Mouse (Mus musculus) T-helper 17 cell (primary cell): ENCODE results near the gene Rapgef2.

Source experiments
- in situ Hi-C, 2 experiments: fragments of 300-600 bp; cut with MboI, MseI; formaldehyde crosslinking; loops; 1 replicate in 1 of 2; 2 replicates in 1 of 2; pipeline ENCODE4 v1.15.1; 2025; ENCODE audit warnings: high pct_unique_total_duplicates in 2 of 2

Rapgef2 gene

DNA sequence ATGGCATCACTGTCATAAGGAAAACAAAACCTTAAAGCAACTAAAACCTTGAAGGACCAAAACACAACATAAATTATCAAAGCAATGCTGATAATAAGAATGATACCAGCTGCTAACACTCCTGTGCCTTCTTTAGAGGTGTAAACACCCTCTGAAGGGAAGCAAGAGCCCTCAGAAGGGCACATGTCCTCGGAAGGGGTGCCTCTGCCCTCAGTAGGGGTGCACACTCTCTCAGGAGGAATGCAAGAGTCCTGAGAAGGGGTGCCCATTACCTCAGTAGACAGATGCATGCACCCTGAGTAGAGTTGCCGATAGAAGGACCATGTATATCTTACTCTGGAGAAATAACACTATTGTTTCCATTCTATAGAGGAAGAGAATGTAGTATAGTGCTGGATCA, 79.1 kb downstream of the Rapgef2 start:
- in situ Hi-C loops, result loop anchor here in 1 of 2 experiments (5.0 kb wide), 1 partner anchor 605 kb away; no protein-coding TSS in a partner anchor

DNA sequence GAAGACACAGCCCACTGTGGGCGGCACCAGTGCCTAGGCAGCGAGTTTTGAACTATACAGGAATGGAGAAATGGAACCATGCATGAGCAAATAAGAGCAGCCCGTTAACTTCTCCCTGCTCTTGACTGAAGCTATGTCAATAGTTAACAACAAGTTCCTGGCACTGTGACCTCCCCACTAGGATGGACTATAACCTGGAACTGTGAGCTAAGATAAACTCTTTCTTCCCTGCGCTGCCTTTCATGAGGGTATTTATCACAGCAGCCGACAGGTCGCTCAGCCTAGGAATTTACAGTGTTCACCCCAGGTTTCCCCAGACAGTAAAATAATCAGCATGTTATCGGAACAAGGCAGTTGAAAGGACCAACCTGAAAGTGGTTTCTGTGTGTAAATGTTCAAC, 79.8 kb downstream of the Rapgef2 start:
- in situ Hi-C loops, result loop anchor here in 1 of 2 experiments (5.0 kb wide), 1 partner anchor 606 kb away; no protein-coding TSS in a partner anchor

DNA sequence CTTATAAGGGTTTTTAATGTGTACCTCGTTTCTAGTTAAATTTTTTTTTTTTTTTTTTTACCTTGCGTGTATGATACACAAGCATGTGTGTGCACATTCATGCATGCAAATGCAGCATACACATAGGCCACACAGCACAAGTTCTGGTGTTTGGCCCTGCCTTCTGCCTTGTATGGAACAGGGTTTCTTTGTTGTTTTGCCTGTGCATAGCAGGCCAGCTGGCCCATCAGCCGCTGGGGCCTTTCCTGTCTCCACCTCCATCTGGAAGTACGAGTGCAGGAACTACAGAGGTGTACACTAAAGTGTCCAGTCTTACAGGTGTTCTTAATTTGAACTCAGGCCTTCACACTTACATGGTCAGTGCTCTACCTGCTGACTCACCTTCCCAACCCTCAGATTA, 80.3 kb downstream of the Rapgef2 start:
- in situ Hi-C loops, result loop anchor here in 1 of 2 experiments (5.0 kb wide), 1 partner anchor 606 kb away; no protein-coding TSS in a partner anchor

DNA sequence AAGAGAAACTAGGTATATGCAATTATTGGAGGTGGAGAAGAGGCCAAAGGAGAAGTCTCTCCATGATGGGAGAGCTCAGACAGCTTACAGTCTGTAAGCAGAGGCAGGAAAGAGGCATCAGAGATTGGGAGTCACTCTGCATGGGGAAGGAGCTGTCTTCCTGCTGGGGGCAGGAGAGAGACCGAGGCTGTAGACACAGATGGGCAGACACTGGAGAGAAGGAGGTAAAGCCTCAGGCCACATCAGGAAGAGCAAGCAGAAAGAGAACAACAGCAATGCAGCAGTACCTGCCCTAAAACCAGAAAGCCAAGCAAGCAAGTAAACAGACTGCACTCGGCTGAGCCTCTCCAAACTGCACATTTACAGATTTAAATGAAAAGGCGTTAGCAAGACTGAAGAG, 81.2 kb downstream of the Rapgef2 start:
- in situ Hi-C loops, result loop anchor here in 1 of 2 experiments (5.0 kb wide), 1 partner anchor 607 kb away; no protein-coding TSS in a partner anchor

DNA sequence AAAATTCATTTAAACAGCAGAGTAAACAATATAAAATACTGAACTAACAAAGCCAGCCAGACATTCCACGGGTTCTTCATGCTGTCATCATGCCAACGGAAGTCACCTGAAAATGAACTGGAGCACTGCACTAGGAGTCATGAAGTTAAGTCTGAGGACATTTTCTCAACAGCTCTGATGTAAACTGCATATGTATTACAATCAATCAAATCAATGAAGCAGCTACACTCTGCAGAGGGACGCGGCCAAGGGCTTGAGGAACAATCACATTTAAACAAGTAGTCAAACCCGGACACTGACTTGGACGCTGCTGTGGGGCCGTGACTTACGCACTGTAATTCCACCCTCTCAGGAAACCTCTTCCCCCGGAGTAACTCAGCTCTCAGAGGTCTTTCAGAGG, 82.1 kb downstream of the Rapgef2 start:
- in situ Hi-C loops, result loop anchor here in 1 of 2 experiments (5.0 kb wide), 2 partner anchors 247 to 383 kb away; no protein-coding TSS in a partner anchor

DNA sequence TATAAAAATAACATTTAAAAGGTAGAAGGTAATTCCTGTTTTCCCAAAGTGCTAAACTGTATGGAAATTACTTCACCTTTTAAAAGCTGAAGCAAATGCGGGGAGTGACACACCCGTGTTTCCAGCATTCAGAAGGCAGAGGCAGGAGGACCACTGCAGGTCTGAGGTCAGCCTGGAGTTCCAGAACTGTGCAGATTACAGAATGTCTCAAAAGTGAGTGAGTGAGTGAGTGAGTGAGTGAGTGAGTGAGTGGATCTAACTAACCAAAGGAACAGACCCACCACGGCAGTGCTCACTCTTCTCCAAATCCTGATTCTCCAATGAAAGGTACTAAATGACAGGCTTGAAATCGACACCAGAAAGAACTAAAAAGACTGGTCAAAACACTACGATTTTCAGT, 82.5 kb downstream of the Rapgef2 start:
- in situ Hi-C loops, result loop anchor here in 1 of 2 experiments (5.0 kb wide), 2 partner anchors 247 to 383 kb away; no protein-coding TSS in a partner anchor

DNA sequence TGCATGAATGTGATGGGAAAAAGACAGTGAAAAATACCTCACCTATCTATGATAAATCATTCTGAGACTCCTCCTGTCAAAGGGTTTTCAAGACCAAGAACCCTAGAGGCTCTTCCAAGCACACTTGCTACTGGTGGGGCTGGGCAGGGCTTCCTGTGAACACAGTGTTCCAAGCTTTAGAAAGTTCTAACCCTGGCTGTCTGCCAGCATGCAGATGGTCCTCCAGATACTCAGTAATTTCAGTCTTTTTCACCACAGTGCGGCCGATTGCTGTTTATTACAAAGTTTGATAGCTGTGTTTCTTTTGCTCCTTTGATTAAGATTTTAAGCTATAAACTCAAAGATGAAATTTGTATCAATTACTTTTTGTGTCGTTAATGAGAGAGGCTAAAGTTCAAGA, 83.1 kb downstream of the Rapgef2 start:
- in situ Hi-C loops, result loop anchor here in 1 of 2 experiments (5.0 kb wide), 2 partner anchors 246 to 384 kb away; no protein-coding TSS in a partner anchor

DNA sequence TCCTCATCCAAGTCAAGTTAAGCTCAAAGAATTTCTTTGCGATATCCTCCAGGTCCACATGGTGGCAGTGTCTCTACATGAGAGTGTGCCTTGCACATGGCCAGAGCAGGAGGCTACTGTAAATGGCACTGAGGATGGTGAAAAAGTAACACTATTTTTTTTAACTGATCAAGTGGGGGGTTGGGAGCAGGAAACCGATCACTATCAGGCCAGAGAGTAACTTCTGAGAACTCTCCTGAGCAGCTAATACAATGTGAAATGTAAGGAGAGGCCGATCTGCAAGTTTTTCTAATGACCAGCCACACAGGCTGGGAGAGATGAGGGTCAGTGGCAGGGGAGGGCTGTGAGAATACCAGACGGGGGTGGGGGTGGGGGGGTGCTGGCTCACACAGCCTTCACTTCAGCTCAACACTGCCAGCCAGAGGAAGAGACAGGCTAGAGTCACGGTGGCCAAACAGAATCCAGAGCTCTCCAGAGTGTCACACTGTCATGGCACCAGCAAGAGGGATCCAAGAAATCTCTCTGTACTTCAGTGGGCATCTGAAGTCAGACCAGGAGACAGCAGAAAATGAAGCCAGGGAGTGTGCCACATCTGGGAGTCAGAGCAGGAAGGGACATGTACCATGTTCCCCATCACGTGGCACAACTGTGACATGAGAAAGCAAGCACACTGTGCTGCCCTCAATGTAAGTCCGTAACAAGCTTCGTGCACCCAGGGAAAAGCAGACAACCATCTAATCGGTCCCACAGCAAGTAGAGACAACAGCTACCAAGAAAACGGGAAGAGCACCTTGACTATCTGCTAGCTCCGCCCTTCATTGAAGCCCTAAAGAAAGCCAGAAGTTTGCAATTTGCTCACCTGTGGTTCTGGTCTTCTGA, 83.8 kb downstream of the Rapgef2 start:
- in situ Hi-C loops, result loop anchor here in 1 of 2 experiments (5.0 kb wide), 2 partner anchors 245 to 385 kb away; no protein-coding TSS in a partner anchor

DNA sequence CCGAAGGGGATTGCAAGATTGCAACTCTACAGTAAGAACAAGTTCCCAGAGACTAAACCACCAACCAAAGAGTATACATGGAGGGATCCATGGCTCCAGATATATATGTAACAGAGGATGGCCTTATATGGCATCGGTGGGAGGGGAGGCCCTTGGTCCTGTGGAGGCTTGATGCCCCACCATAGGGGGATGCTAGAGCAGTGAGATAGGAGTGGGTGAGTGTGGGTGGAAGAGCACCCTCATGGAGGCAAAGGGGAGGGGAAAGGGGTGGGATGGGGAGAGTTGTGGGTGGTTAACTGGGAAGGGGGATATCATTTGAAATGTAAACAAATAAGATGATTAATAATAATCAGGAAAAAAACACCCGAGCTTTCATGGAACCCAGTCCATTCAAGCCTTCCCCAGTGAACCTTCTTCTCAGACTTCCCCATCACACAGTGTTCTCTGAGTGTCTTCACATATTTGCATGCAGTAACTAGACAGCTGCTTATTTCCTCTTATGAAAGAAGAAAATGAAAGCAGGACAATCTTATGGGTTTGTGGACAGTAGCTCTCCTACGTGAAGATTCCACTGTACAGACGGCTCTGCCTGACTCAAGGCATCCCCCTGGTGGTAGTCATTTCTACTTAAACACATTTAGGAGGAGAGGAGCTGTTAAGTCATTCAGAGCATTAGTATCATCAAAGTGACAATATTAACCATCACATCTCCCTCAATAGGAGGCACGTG, 89.4 kb downstream of the Rapgef2 start:
- in situ Hi-C loops, result loop anchor here (5.0 kb wide), 2 partner anchors 85 to 240 kb away; no protein-coding TSS in a partner anchor

DNA sequence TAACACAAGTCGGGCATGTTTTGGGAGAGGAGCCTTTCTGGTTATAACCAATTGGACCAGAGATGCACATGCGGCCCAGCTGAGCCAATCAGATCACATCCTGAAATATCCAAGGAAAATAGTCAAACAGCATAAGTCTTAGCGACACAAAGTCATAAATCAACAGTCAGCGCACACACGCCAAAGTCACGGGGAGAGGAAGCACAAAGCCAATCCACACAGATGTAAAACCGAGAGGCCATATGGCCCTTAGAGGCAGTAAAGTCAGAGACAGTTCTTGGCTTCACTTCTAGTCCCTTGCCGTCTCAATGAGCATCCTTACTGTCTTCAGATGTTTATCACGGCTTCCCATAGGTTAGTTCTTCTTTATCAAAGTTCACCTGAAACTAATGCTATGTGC, 91.0 kb downstream of the Rapgef2 start:
- in situ Hi-C loops, result loop anchor here (5.0 kb wide), 2 partner anchors 83 to 238 kb away; no protein-coding TSS in a partner anchor

DNA sequence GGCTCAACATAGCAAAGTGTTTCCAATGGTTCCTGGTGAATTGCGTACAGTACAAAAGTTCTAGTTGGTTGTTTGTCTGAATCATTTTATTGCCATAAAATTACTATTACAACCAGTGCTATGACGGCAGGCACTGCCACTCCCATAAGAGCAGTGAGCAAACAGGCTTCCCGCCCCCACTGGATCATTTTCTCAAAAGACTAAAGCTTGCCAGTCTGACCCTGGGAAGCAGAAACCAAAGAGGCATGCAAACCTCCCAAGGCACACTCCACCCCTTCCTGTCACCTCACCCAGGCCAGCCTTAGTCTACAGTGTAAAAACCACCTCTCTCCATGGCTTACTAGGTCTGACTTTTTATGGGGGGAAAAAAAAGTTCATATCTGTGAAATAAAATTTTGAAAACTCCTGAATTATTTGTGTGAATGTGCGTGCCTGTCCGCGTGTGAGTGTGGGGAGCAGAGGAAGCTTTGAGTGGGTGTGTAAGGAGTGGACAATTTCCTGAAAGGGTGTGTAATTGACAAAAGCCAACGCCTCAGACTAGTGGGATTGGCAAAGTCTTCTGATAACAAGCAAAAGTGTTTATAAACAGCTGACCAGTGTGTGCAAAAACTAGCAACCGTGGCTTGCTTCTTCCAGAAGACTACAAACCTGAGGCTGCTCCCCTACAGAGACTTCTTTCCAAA, 92.1 kb downstream of the Rapgef2 start:
- in situ Hi-C loops, result no loop called here

DNA sequence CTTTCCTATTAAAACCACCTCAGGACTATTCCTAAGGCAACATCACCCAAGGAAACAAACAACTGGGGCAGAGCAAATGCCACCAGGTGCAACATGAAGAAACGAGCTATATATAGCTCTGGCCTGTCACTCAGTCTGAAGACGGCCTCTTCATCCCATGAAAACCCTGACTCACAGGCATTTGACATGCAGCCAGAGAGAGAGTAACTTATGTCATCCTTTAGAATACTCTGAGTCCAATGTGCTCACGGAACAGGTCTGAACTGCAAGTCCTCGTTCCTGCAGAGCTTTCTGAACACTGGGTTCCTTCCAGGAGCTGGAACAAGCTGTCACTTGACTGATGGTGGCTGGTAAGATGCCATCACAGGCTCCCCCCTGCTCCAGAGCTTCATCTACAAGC, 93.3 kb downstream of the Rapgef2 start:
- in situ Hi-C loops, result no loop called here

DNA sequence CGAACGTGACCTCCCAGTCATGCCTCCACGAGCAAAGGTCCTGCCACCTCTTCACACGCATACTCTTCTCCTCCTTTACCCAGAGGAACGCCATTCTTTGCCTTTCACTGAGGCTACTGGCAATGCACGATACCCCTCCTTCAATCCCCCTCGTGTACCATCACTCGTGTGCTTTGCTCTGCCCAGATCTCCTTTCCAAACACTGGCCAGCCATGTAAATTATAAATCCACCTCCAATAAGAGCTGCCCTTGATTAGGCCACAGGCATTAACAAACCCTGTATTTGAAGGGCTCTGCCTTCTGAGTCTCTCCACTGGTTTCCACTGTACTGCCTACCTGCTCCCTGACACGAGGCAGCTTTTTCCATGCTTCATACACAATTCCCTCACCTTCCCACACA, 94.3 kb downstream of the Rapgef2 start:
- in situ Hi-C loops, result no loop called here

DNA sequence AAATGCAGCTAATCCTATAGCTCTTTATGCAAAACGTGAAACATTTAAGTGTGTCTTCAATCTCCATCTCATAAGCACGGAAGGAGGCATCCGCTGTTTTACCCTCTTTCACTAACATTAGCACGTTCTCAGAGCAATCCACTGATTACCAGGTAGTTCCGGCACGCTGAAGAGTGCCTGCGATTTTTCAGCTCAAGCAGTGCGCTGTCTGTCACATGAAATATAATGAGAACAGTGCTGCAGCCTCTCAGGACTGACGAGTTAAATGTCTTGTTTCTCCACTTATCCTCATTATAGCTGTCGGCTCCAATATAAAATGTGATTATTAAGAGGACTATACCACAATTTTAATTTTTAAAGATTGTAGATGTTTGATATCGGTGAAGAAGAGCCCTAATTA, 94.8 kb downstream of the Rapgef2 start:
- in situ Hi-C loops, result no loop called here

DNA sequence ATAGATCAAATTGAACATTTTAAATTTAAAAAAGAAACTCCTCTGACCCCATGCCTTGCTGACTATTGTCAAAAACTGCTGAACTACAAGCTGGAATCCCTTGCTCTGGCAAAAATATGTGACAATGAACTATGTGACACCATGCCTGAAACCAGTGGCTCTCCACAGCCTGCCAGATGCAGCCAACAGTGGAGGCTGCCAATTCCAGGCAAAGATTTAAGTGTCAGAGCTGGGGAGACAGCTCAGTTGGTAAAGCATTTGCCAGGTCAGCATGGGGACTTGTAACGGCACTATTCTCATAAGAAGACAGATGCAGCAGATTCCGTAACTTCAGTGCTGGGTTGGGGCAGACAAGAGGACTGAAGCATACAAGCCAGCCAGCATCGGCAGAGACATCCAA, 95.9 kb downstream of the Rapgef2 start:
- in situ Hi-C loops, result no loop called here

DNA sequence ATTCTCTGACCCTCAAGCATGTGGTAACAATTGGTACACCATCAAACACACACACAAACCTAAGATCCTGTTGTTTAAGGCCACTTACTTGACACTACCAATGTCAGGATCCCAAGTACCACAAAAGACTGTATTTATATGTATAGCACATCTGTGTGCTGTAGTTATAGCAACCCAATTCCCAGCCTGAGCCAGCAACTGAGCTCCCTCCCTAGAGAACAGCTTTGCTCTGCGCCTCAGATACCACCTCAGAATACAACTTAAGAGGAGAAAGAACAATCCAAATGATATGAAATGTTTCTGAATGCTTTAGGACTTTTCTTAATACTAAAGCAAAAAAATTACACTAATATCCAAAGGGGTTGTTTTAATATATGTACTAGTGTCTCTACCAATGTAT, 98.4 kb downstream of the Rapgef2 start:
- in situ Hi-C loops, result no loop called here

DNA sequence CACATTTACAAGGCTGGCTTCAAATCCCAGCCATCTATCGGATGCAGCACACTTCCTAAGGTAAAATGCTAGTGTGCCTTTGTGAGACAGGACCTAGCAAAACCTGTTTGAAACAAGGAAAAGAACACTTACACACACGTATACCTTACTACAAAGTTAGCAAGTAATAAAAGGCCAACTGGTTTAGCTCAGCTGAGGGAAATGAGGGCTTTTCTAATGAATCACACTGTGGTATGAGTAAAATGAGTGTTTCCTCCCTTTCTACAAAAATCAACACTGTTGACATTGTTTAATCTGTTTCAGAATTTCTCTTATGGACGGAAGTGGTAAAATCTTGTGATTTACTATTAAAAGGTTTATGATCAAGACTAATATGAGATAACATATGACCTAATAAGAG, 104.0 kb downstream of the Rapgef2 start:
- in situ Hi-C loops, result no loop called here

DNA sequence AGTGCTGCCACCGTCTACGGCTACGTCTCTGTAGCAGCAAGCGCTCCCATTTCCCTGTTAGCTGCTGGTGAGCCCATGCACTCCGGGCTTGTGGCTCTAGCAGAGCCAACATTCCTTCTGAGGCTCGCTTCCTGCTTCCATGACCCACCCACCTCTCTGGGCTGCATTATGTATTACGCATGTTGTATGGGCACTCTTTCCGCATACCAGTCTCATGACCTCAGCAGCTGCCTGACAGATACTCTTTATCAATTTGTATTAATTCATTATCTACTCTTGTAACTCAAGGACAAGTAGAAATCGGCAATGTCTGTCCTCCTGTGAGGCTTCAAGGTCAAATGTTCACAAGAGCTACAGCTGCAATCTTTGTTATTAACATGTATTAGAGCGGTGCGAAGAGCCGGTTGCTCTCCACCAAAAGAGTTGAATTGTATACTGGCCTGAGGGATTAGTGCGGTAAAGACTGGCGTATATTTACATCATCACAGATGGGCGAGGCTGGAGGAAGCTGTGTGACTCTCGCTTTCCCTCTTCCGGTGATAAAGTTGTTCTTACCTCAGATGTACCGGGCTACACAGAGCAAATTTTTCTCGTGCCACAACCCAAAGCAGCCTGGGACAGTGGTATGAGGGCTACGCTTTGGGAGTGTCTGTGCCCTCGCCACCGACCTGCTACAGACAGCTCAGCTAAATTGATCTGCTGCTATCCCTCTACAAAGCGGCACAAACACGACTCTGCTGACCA, 104.9 kb downstream of the Rapgef2 start:
- in situ Hi-C loops, result no loop called here

DNA sequence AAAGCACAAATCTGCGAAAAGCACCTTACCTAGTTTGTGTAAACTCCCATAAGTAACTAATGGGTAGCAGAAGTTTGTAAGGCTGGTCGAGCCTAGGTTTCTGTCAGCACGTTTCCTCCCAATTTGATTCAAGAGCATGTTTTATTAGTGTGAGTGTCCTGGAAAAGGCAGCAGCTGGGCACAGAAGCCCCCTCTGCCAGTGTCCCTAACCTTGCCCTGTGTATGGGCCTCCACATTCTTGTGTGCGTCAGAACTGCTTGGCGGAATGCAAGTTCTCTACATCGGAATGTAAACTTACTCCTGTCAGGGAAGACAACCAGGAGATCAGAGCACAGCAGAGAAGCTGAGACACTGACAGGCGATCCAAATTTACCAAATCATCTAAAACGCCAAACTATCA, 106.2 kb downstream of the Rapgef2 start:
- in situ Hi-C loops, result no loop called here

DNA sequence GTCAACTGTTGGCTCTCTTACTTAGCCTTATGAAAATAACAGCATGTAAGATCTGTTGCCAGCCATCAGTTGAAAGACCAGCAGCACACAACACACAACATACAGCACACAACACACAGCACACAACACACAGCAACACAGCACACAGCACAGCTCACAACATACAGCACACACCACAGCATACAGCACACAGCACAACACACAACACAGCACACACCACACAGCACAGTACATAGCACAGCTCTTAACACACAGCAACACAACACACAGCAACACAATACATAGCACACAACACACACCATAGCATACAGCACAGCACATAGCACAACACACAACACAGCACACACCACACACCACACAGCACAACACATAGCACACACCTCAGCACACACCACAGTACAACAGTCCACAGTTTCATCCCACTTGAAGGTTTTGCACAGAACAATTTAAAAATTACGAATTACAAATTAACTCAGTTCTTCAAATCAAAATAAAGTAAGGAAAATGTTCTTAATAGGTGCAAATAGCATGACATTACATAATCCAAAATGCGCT, 106.7 kb downstream of the Rapgef2 start:
- in situ Hi-C loops, result no loop called here
